Mouse (Mus musculus): Measurements from ENCODE around the gene Ttc8.

DNA sequence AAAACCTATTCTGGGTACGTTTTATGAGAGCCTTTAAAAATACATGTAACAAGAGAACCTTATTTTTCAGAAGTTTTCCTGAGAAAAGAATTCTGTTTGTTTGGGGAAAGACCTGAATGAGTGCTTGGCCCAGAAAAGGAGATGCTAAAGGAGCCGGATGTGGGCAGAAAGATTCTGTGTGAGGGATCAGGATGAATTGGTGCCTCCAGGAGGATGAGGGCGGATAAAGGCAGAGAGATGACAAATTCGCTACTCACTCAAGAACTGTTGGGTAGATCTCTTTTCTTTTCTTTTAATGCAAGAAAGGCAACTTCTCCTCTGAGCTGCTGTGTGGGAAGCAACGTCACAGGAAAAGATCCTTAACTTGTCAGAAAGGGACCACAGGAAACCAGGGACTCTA, 14.9 kb upstream of the Ttc8 start:
- TF ChIP-seq POLR2A (IDR thresholded peaks at IDR 0.05; ENCODE audit: extremely low read depth, insufficient read depth, low read length): no peak
- no peak for TF ChIP-seq CTCF (IDR thresholded peaks at IDR 0.05; ENCODE audit: extremely low read depth, insufficient read depth, low read length)
